Mouse (Mus musculus) T-helper 2 cell (primary cell): ENCODE results near the gene Chchd3.

ENCODE experiments used
- in situ Hi-C: fragments of 300-600 bp; cut with MboI, MseI; formaldehyde crosslinking; loops from one replicate; pipeline ENCODE4 v1.15.1; 2025; ENCODE audit warnings: high pct_unique_total_duplicates

Chchd3 gene

GRCm38 (mm10) chr6:32935576-32935975 is 124.5 kb downstream of the Chchd3 start:
- in situ Hi-C loops = no loop called here

GRCm38 (mm10) chr6:32931106-32931770 is 128.8 kb downstream of the Chchd3 start:
- in situ Hi-C loops = no loop called here

GRCm38 (mm10) chr6:32922391-32922790 is 137.7 kb downstream of the Chchd3 start:
- in situ Hi-C loops = no loop called here

- in situ Hi-C loops = no loop called here
Measured at GRCm38 (mm10) chr6:32920091-32920490, 140.0 kb downstream of the Chchd3 start.

GRCm38 (mm10) chr6:32910692-32911091 is 149.4 kb downstream of the Chchd3 start:
- in situ Hi-C loops = no loop called here

- in situ Hi-C loops = no loop called here
Measured at GRCm38 (mm10) chr6:32899061-32899460, 161.0 kb downstream of the Chchd3 start.

- in situ Hi-C loops = no loop called here
Measured at GRCm38 (mm10) chr6:32894100-32894499, 166.0 kb downstream of the Chchd3 start.

GRCm38 (mm10) chr6:32890726-32891125 is 169.3 kb downstream of the Chchd3 start:
- in situ Hi-C loops = no loop called here

GRCm38 (mm10) chr6:32888894-32889529 is 171.0 kb downstream of the Chchd3 start:
- in situ Hi-C loops = no loop called here

- in situ Hi-C loops = no loop called here
Measured at GRCm38 (mm10) chr6:32878586-32878985, 181.5 kb downstream of the Chchd3 start.

GRCm38 (mm10) chr6:32874176-32874575 is 185.9 kb downstream of the Chchd3 start:
- in situ Hi-C loops = no loop called here

GRCm38 (mm10) chr6:32872805-32873204 is 187.3 kb downstream of the Chchd3 start:
- in situ Hi-C loops = no loop called here

GRCm38 (mm10) chr6:32850960-32851359 is 209.1 kb downstream of the Chchd3 start:
- in situ Hi-C loops = no loop called here

GRCm38 (mm10) chr6:32848974-32849373 is 211.1 kb downstream of the Chchd3 start:
- in situ Hi-C loops = no loop called here

- in situ Hi-C loops = no loop called here
Measured at GRCm38 (mm10) chr6:32845463-32845862, 214.6 kb downstream of the Chchd3 start.

GRCm38 (mm10) chr6:32837939-32838301 is 222.1 kb downstream of the Chchd3 start:
- in situ Hi-C loops = no loop called here

- in situ Hi-C loops = no loop called here
Measured at GRCm38 (mm10) chr6:32837165-32837938, 222.7 kb downstream of the Chchd3 start.

GRCm38 (mm10) chr6:32823856-32824620 is 236.0 kb downstream of the Chchd3 start:
- in situ Hi-C loops = no loop called here

- in situ Hi-C loops = no loop called here
Measured at GRCm38 (mm10) chr6:32818961-32819360, 241.1 kb downstream of the Chchd3 start.

GRCm38 (mm10) chr6:32808796-32809195 is 251.3 kb downstream of the Chchd3 start:
- in situ Hi-C loops = loop anchor here (10.0 kb wide), 1 partner anchor 1214 kb away; no protein-coding TSS in a partner anchor

GRCm38 (mm10) chr6:32807771-32808170 is 252.3 kb downstream of the Chchd3 start:
- in situ Hi-C loops = loop anchor here (10.0 kb wide), 1 partner anchor 1213 kb away; no protein-coding TSS in a partner anchor

GRCm38 (mm10) chr6:32803646-32804045 is 256.4 kb downstream of the Chchd3 start:
- in situ Hi-C loops = loop anchor here (10.0 kb wide), 1 partner anchor 1209 kb away; no protein-coding TSS in a partner anchor
